Mouse (Mus musculus) cortical plate, adult 2 months (tissue): ENCODE data around the gene Kyat3. TPM values are rescaled to one million over a fixed set of nuclear protein-coding genes. Genes with fewer than 3 reads are reported as not detected.
"Not testable (repeated sequence)": the region's sequence is repeated elsewhere in the genome, so short reads cannot be mapped to it uniquely, and the experiment has no call there.

Experiments
- H3K27ac ChIP-seq: fragments of 200-500 bp; 2 replicates; pipeline ENCODE4 v1.5.1; 2012; ENCODE audit warnings: low read length, control low read depth, inconsistent platforms; ENCODE audit not compliant: insufficient read depth
- H3K4me1 ChIP-seq: fragments of 200-500 bp; 2 replicates; pipeline ENCODE4 v1.6.1; 2011; ENCODE audit warnings: low read length; ENCODE audit not compliant: control insufficient read depth, insufficient read depth
- H3K4me3 ChIP-seq: fragments of 200-500 bp; 2 replicates; pipeline ENCODE4 v1.5.1; 2011; ENCODE audit warnings: mild to moderate bottlenecking, low read length, control low read depth; ENCODE audit not compliant: insufficient read depth
- CTCF ChIP-seq: fragments of 200-500 bp; IDR thresholded peaks from 2 replicates; pipeline ENCODE4 v1.5.1; 2011; ENCODE audit warnings: mild to moderate bottlenecking, control low read depth, low read length; ENCODE audit not compliant: insufficient read depth; ENCODE audit errors: extremely low read depth
- POLR2A ChIP-seq: fragments of 200-500 bp; IDR thresholded peaks from 2 replicates; pipeline ENCODE4 v1.6.1; 2011; ENCODE audit warnings: mild to moderate bottlenecking, low read length, control low read depth; ENCODE audit not compliant: insufficient read depth; ENCODE audit errors: extremely low read depth
- polyA plus RNA-seq: library from polyadenylated mRNA; depleted of rRNA; stranded (reverse); fragments of >200 nt; gene quantifications from 2 replicates; pipeline ENCODE4 v1.2.3, GENCODE M21; 2012; rRNA removed

Kyat3 gene
- 7.2 and 7.3 TPM in 2 replicates for polyA plus RNA-seq

DNA sequence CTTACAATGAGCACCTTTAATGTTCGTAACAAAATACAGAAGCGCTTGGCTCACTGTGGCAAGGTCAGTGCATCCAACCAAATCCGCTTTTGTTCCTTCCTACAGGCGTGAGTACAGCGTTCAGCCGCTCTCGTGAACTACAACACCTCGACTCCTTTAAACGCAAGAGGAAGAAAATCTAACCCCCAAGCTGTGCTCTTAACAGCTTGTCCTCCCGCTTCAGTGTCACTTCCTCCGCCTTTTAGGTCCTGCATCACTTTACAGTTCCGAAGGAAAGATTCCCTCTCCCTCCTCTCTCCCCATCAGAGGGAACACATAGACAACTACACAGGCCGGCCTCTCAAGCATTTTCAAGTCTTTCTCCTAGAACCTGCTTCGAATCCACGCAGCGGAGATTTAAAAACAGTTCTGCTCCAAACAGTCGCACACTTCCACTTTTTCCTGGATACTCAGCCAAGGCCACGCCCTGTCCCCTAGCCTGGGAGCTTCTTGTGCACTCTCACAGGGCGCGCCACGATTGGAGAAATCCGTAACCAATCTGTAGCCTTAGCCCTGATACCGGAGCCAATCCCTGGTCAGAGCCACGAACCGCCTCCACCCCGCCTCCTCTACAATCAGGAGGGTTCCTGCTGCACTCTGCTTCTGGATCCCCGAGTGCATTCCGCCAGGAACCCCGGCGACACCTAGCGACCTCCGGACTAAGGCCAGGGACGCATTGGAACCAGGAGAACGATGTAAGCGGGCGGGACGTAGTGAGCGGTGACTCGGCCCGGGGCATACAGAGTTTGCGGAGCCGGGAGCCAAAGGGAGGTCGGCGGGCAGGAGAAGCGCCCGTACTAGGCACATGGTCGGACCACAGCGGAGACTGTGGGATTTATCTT lies at the start of gene Kyat3:
TSS of gene Kyat3 (plus strand) at position 610 of the 881 bp plus-strand sequence.
- Histone ChIP-seq H3K4me3 (peak within 1 kb of the TSS; percentile 59), H3K27ac (no peak within 1 kb of the TSS), H3K4me1 (peaks cover 2% of the 10 kb centered on the region; the same call in 1 of the 2 replicates)
- no peak for TF ChIP-seq CTCF
- peak; percentile 66 for TF ChIP-seq POLR2A

DNA sequence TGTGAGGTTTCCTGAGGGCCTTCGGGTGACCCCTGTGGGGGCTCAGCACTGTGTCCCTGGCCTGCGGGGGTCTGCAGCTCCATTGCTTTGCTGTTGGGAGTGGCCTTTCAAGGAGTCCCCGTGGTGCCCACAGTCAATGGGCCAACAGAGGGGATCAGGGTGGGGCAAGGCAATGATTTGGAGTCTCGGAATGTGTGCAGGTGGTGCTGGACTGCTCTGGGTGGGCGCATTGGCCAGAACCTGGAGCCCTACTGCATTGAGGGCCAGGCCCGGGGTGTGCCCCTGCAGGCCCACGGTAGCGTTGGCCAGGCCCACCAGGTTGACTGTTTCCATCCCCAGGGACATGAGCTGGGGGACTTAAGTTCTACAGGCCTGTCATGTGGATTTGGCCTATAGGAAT lies 36.1 kb upstream of the Kyat3 start:
- H3K27ac ChIP-seq, result no peak overlapping the region
- H3K4me3 ChIP-seq, result no peak overlapping the region
- H3K4me1 ChIP-seq, result no peaks in the 10 kb centered on the region
- TF ChIP-seq CTCF, result no peak
- TF ChIP-seq POLR2A, result no peak

DNA sequence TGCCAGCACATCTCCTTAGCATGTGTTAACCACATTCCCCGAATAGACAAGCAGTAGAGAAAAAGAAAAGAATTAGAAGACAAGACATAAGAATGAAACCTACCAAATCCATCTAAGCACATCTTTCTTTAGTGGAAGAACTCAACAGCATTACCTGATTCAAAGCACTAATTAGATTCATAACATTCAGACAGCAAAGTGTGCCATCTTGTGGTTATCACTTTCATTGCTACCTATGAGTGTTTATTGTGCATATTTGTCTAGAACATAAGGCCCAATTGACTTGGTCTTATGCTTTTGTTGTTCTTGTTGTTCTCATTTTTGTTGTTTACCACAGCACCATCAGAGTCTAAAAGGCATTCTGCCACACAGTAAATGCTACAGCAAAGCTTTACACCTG lies 26.2 kb upstream of the Kyat3 start:
- no peak for TF ChIP-seq POLR2A
- no peak for TF ChIP-seq CTCF
- Histone ChIP-seq H3K4me3 (no peak overlapping the region), H3K27ac (no peak overlapping the region), H3K4me1 (no peaks in the 10 kb centered on the region)

DNA sequence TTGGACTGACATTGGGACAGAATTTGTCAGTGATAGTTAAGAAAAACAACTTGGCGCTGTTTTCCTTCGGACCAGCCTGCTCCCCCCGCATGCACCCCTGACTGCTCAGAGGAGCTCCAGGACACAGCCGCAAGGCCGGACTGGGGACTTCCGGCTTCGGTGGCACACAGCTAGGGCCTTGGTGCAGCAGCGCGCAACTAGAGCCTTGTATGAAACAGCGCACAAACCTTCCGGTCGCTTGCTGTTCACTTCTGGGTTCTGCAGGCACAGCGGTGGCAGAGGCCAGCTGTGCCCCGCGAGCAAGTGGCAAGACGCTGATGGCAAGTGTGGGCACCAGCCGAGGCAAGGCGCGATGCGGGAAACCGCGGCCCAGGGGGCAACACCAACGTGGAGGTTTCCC lies 12.9 kb upstream of the Kyat3 start:
- no peak overlapping the region for H3K27ac ChIP-seq
- no peaks in the 10 kb centered on the region for H3K4me1 ChIP-seq
- no peak overlapping the region for H3K4me3 ChIP-seq
- no peak for TF ChIP-seq POLR2A
- no peak for TF ChIP-seq CTCF

DNA sequence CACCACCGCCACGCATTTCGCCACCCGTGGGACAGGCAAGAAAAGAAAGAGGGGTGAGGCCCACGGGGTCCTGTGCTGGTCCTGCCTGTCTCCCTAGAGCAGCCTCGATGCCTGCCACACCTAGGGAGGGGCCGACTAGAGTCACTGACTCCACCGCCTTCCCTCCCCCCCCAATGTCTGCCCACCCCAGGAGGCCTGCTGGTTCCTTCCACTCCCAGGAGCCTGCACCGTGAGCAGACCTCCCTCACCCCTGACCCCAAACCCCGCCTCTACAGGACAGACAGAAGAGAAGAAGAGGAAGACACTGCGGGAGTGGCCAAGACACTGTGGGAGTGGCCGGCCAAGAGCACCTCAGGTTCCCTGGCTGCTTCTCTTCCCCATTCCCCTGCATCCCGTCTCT lies 12.5 kb upstream of the Kyat3 start:
- H3K27ac ChIP-seq, result no peak overlapping the region
- H3K4me3 ChIP-seq, result no peak overlapping the region
- TF ChIP-seq POLR2A, result no peak
- TF ChIP-seq CTCF, result no peak
- no peaks in the 10 kb centered on the region for H3K4me1 ChIP-seq

DNA sequence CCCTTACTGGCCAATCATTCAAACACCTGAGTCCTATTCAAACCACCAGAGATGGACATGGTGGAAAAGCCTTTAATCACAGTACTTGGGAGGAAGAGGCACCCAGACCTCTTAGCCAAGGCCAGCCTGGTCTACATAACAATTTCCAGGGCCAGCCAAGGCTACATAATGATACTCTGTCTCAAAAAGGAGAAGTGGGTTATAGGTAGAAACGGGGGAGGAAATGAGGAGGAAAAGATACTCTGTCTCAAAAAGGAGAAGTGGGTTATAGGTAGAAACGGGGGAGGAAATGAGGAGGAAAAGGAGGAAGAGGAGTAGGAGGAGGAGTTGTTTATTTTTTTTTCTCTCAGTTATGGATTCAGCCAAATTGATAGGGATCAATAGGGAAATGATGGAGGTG lies 4.3 kb upstream of the Kyat3 start:
- Histone ChIP-seq H3K4me1 (no peaks in the 10 kb centered on the region), H3K27ac (no peak overlapping the region), H3K4me3 (no peak overlapping the region)
- TF ChIP-seq POLR2A, result no peak
- no peak for TF ChIP-seq CTCF

DNA sequence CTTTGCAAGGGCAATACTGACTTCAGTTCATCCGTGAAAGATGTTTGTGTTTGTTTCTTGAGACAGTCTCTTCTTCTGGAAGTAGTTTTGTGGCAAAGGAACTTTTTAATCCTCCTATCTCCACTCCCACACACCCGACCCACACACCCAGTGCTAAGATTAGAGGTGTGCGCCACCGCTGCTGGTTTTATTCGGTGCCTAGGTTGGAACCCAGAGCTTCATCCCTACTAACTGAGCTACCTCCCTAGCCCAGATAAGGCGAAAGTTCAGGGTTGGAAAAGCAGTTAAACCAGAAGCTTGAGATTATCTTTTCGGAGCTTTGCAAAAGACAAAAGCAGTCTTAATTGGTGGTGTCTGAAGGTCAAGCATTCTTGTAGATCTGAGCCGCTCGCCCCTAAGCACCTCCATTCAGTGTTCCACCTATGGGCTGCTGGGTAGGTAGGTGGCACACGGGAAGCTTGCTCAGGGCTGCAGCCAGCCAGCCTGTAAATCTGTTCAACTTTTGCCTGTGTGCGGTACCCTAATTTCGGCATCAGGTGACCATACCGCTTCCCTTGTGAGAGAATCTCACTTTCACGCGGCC lies 647 bp downstream of the Kyat3 start:
- H3K4me1 ChIP-seq, result peaks cover 2% of the 10 kb centered on the region; the same call in 1 of the 2 replicates
- no peak overlapping the region for H3K27ac ChIP-seq
- no peak for TF ChIP-seq CTCF
- no peak for TF ChIP-seq POLR2A
- peak overlapping the region; percentile 59; the same call in 1 of the 2 replicates for H3K4me3 ChIP-seq

DNA sequence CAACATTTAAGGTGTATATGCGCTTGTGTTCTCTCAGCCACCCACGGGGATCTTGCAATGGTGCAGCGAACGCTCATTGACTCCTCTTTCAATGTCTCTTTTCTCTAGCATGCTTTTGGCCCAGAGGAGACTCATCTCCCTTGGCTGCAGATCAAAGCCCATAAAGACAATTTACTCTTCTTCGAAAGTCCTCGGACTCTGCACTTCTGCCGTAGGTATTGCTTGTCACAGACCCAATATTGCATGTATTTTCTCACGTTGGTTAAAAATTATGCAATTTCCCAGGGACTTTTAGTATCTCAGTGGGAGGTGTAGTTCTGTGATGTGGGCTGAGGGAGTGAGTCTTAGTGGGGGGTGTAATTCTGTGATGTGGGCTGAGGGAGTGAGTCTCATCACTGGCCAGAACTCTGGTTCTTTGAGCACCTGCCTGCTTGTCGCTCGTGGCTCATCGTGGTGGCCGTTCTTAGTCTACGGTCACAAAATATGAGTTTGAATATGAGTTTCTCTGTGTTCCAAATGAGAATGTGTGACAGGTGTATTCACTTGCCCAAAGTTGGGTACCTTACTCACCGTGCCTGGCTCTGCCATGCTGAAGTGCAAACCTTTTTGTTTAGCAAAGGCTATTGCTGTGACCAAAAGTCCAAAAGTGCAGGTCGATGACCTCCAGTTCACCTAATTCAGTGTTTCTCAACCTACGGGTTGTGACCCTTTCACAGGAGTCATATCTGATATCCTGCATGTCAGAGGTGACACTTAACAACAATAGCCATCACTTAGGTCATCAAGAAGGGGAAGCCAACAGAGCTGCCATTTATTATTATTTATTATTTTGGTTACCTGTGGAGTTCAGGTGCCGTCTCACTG lies 6.0 kb downstream of the Kyat3 start:
- H3K4me1 ChIP-seq, result no peaks in the 10 kb centered on the region
- no peak overlapping the region for H3K27ac ChIP-seq
- H3K4me3 ChIP-seq, result no peak overlapping the region
- TF ChIP-seq CTCF (no peak), POLR2A (no peak)

DNA sequence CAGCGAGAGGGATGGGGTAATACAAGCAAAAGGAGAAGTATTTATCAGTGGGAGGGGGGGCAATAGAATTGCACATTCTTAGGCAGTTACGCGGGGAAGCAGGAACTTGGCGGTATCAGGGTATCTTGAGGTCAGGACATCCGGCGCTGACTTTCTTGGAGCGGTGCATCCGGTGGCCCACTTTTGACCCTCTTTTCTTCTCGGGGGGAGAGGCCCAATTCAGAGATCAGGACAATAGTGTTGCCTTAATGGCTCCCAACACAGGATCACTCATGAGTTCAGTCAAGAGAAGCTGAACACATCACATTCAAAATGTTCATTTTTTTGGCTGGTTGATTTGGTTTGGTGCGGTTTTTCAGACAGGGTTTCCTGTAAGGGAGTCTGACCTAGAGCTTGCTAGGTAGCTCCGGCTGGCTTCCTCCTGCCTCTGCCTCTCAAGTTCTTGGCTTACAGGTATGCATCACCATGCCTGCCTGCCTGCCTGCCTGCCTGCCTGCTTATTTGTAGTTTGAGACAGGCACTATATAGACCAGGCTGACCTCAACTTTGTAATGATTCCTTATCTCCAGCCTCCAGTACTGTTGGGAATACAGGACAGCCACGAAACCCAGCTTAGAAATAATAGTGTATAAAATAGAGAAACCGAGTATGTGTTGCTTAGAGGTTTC lies 7.5 kb downstream of the Kyat3 start:
- not testable (repeated sequence) for H3K27ac ChIP-seq, H3K4me3 ChIP-seq, H3K4me1 ChIP-seq
